Mouse (Mus musculus) lung, postnatal 0 days (tissue): ENCODE measurements around the gene Ltc4s. TPM values are rescaled to one million over a fixed set of nuclear protein-coding genes. Genes with fewer than 3 reads are reported as not detected.

ENCODE experiments used
- ATAC-seq: fragments of 200-750 bp; cut with Nextera tagmentation; 2 replicates; pipeline ENCODE4 v1.8.0; 2017; ENCODE audit warnings: moderate library complexity
- DNase-seq: peaks from one replicate; pipeline ENCODE4 v3.0.0-alpha.2; 2016; ENCODE audit warnings: low spot score
- H3K27ac ChIP-seq: fragments of 300-500 bp; sonication (generic); 2 replicates; pipeline ENCODE4 v1.5.1; 2014; ENCODE audit warnings: antibody characterized with exemption, mild to moderate bottlenecking, low read length, mixed read lengths
- H3K27me3 ChIP-seq: fragments of 300-500 bp; sonication (generic); replicated peaks from 2 replicates; pipeline ENCODE4 v1.6.1; 2014; ENCODE audit warnings: low read length, mixed read lengths; ENCODE audit not compliant: insufficient read depth
- H3K36me3 ChIP-seq: fragments of 300-500 bp; sonication (generic); 2 replicates; pipeline ENCODE4 v1.6.1; 2014; ENCODE audit warnings: low read length, mixed read lengths; ENCODE audit not compliant: insufficient read depth
- H3K4me1 ChIP-seq: fragments of 300-500 bp; sonication (generic); 2 replicates; pipeline ENCODE4 v1.6.1; 2014; ENCODE audit warnings: antibody characterized with exemption, low read depth, low read length, mixed read lengths; ENCODE audit not compliant: insufficient read depth
- H3K4me2 ChIP-seq: fragments of 300-500 bp; sonication (generic); replicated peaks from 2 replicates; pipeline ENCODE4 v1.6.1; 2014; ENCODE audit warnings: low read depth, mild to moderate bottlenecking, low read length, moderate library complexity, mixed read lengths
- H3K4me3 ChIP-seq: fragments of 300-500 bp; sonication (generic); 2 replicates; pipeline ENCODE4 v1.5.1; 2014; ENCODE audit warnings: low read depth, low read length
- H3K9ac ChIP-seq: fragments of 300-500 bp; sonication (generic); replicated peaks from 2 replicates; pipeline ENCODE4 v1.6.1; 2014; ENCODE audit warnings: low read depth, mild to moderate bottlenecking
- H3K9me3 ChIP-seq: fragments of 300-500 bp; sonication (generic); 2 replicates; pipeline ENCODE4 v1.6.1; 2016; ENCODE audit warnings: low read length, mixed read lengths
- CTCF ChIP-seq: IDR thresholded peaks from 2 replicates; pipeline ENCODE4 v1.5.1; 2016; ENCODE audit warnings: antibody characterized with exemption, mild to moderate bottlenecking
- EP300 ChIP-seq: IDR thresholded peaks from 2 replicates; pipeline ENCODE4 v1.6.1; 2016; ENCODE audit warnings: antibody characterized with exemption, mild to moderate bottlenecking, control low read depth
- WGBS: fragments of 180-500 bp; shearing (Covaris S2); extraction: QIAGEN DNeasy Blood & Tissue Kit; methylation state at CpG from one replicate; pipeline ENCODE4 v1.1.7; 2014; 5-methylcytosine and 5-hydroxymethylcytosine counted together
- polyA plus RNA-seq: library from polyadenylated mRNA; unstranded; fragments of >200 nt; fragmentation: Nextera tagmentation; extraction: Ambion mirVana; gene quantifications from 2 replicates; pipeline ENCODE4 v1.2.1, GENCODE M21; 2015

Ltc4s gene
- polyA plus RNA-seq, 1 experiment from 2014 or later = 21.9 TPM

GRCm38 (mm10) chr11:50223783-50224662 lies 14.4 kb downstream of the Ltc4s start:
- ATAC-seq (no peak), DNase-seq (no peak)
- Histone ChIP-seq H3K27me3 (no peaks in the 10 kb centered on the region), H3K4me2 (peak overlapping the region; percentile 99), H3K27ac (peak overlapping the region; percentile 81; the same call in 1 of the 2 replicates), H3K9me3 (no peaks in the 10 kb centered on the region), H3K4me3 (peak overlapping the region; percentile 71), H3K9ac (peak overlapping the region; percentile 91; the same call in 1 of the 2 replicates), H3K4me1 (peaks cover 16% of the 10 kb centered on the region; the same call in 1 of the 2 replicates), H3K36me3 (no peaks in the 10 kb centered on the region)
- 7% methylated on average over 17 of the region's 17 CpGs for WGBS
- TF ChIP-seq CTCF (no peak), EP300 (no peak)

DNA sequence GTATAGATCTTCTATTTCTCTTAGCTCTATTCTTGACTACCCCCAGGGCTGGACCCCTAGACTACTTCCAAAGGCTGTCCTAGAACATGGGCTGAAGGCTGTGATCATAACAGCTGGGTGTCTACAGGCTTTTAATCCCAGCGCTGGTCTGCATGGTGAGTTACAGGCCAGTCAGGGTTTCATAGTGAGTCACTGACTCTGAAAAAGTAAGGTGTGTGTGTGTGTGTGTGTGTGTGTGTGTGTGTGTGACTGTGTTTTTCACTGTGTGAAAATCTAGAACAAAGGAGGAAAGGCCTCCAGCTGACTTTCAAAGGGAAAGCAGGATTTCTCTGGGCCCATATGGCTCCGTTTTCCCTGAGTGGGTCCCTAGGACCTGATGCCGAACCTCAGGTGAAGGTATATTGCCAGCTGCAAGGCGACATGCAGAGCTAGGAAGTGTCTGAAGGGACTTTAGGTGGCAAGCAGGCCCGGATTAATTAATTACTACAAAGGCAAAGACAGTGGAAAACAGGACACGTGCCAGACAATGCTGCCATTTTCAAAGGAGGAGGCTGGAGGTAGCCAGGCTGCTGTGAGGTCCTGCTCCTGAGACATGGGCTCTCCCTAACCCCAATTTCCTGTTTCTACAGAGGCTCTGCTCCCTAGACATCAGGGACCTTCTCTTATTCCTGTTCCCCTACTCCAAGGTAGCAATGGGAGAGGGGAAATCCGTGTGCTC lies 15.7 kb downstream of the Ltc4s start:
- Histone ChIP-seq H3K4me2 (no peak overlapping the region), H3K9me3 (no peaks in the 10 kb centered on the region), H3K27ac (no peak overlapping the region), H3K4me1 (peaks cover 11% of the 10 kb centered on the region; the same call in 1 of the 2 replicates), H3K9ac (no peak overlapping the region), H3K4me3 (no peak overlapping the region), H3K27me3 (no peaks in the 10 kb centered on the region), H3K36me3 (no peaks in the 10 kb centered on the region)
- TF ChIP-seq CTCF = no peak
- no peak for TF ChIP-seq EP300
- ATAC-seq (no peak), DNase-seq (no peak)
- 73% methylated on average over 7 of the region's 7 CpGs for WGBS

GRCm38 (mm10) chr11:50219833-50220232 lies 18.6 kb downstream of the Ltc4s start:
- no peak for ATAC-seq
- no peak overlapping the region for H3K4me2 ChIP-seq
- peak; percentile 47 for DNase-seq
- H3K9me3 ChIP-seq = no peaks in the 10 kb centered on the region
- no peak overlapping the region for H3K27ac ChIP-seq
- peaks cover 10% of the 10 kb centered on the region; the same call in 1 of the 2 replicates for H3K4me1 ChIP-seq
- WGBS = 25% methylated on average over 2 of the region's 2 CpGs
- H3K36me3 ChIP-seq = no peaks in the 10 kb centered on the region
- no peak overlapping the region for H3K9ac ChIP-seq
- no peaks in the 10 kb centered on the region for H3K27me3 ChIP-seq
- TF ChIP-seq CTCF (peak; percentile 48), EP300 (no peak)
- H3K4me3 ChIP-seq = no peak overlapping the region

GRCm38 (mm10) chr11:50217811-50218210 lies 20.6 kb downstream of the Ltc4s start:
- DNase-seq = no peak
- peaks cover 15% of the 10 kb centered on the region; the same call in 1 of the 2 replicates for H3K4me1 ChIP-seq
- H3K27me3 ChIP-seq = no peaks in the 10 kb centered on the region
- 45% methylated on average over 4 of the region's 4 CpGs for WGBS
- no peak overlapping the region for H3K9ac ChIP-seq
- H3K4me3 ChIP-seq = no peak overlapping the region
- no peak overlapping the region for H3K27ac ChIP-seq
- no peak for TF ChIP-seq CTCF
- TF ChIP-seq EP300 = no peak
- H3K4me2 ChIP-seq = no peak overlapping the region
- no peaks in the 10 kb centered on the region for H3K9me3 ChIP-seq
- ATAC-seq = no peak
- no peaks in the 10 kb centered on the region for H3K36me3 ChIP-seq

GRCm38 (mm10) chr11:50216724-50217366 lies 21.6 kb downstream of the Ltc4s start:
- Histone ChIP-seq H3K36me3 (no peaks in the 10 kb centered on the region), H3K4me1 (peaks cover 18% of the 10 kb centered on the region; the same call in 1 of the 2 replicates), H3K4me2 (no peak overlapping the region), H3K27me3 (no peaks in the 10 kb centered on the region), H3K9ac (no peak overlapping the region), H3K9me3 (no peaks in the 10 kb centered on the region), H3K27ac (no peak overlapping the region), H3K4me3 (no peak overlapping the region)
- no peak for TF ChIP-seq CTCF
- TF ChIP-seq EP300 = no peak
- DNase-seq (no peak), ATAC-seq (no peak)
- 73% methylated on average over 4 of the region's 4 CpGs for WGBS

DNA sequence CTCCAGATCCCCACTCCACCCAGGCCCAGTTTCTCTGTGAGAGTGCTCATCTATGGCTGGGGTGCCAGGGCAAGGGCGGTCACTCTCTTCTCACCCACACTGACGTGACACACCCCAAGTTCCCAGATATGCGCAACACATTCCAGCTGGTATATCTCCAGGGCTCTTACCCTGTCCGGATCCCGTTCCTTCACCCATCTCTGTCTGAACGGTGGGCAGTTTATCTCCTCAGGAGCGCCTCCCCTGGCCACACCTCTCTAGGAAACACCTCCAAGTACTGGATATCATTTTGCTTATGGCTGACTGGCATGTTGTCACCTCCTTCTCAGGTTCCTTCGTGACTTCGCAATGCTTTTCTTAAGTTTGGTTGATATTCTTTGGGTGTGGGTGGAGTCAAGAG lies 22.8 kb downstream of the Ltc4s start:
- WGBS = 28% methylated on average over 9 of the region's 9 CpGs
- no peak for TF ChIP-seq CTCF
- TF ChIP-seq EP300 = no peak
- Histone ChIP-seq H3K9me3 (no peaks in the 10 kb centered on the region), H3K27ac (no peak overlapping the region), H3K27me3 (no peaks in the 10 kb centered on the region), H3K4me2 (no peak overlapping the region), H3K9ac (no peak overlapping the region), H3K4me1 (peaks cover 18% of the 10 kb centered on the region; the same call in 1 of the 2 replicates), H3K36me3 (no peaks in the 10 kb centered on the region), H3K4me3 (no peak overlapping the region)
- DNase-seq = no peak
- ATAC-seq = no peak
